Mouse (Mus musculus) liver, embryonic 13.5 days (tissue): ENCODE data around the gene Nr2f2. TPM values are rescaled to one million over a fixed set of nuclear protein-coding genes. Genes with fewer than 3 reads are reported as not detected.

Experiments
- ATAC-seq: fragments of 200-750 bp; cut with Nextera tagmentation; 2 replicates; pipeline ENCODE4 v1.8.0; 2017; ENCODE audit warnings: low read depth, mild to moderate bottlenecking, moderate number of reproducible peaks, moderate library complexity
- DNase-seq: peaks from one replicate; pipeline ENCODE4 v3.0.0; 2022
- H3K27ac ChIP-seq: fragments of 300-500 bp; sonication (generic); 2 replicates; pipeline ENCODE4 v1.5.1; 2015; ENCODE audit warnings: moderate library complexity, mild to moderate bottlenecking, inconsistent platforms
- H3K27me3 ChIP-seq: fragments of 300-500 bp; sonication (generic); 2 replicates; pipeline ENCODE4 v1.6.1; 2015; ENCODE audit warnings: mild to moderate bottlenecking, inconsistent platforms
- H3K36me3 ChIP-seq: fragments of 300-500 bp; sonication (generic); 2 replicates; pipeline ENCODE4 v1.6.1; 2015; ENCODE audit warnings: mild to moderate bottlenecking, inconsistent platforms
- H3K4me1 ChIP-seq: fragments of 300-500 bp; sonication (generic); replicated peaks from 2 replicates; pipeline ENCODE4 v1.6.1; 2015; ENCODE audit warnings: inconsistent platforms
- H3K4me2 ChIP-seq: fragments of 300-500 bp; sonication (generic); 2 replicates; pipeline ENCODE4 v1.6.1; 2015; ENCODE audit warnings: inconsistent platforms, mild to moderate bottlenecking, moderate library complexity
- H3K4me3 ChIP-seq: fragments of 300-500 bp; sonication (generic); replicated peaks from 2 replicates; pipeline ENCODE4 v1.5.1; 2015; ENCODE audit warnings: mild to moderate bottlenecking, inconsistent platforms
- H3K9ac ChIP-seq: fragments of 300-500 bp; sonication (generic); 2 replicates; pipeline ENCODE4 v1.6.1; 2015; ENCODE audit warnings: mild to moderate bottlenecking, inconsistent platforms
- H3K9me3 ChIP-seq: fragments of 300-500 bp; sonication (generic); replicated peaks from 2 replicates; pipeline ENCODE4 v1.6.1; 2016; ENCODE audit warnings: inconsistent platforms
- WGBS: fragments of 180-500 bp; shearing (Covaris S2); methylation state at CpG from one replicate; pipeline ENCODE4 v1.1.7; 2015; ENCODE audit not compliant: insufficient replicate concordance; 5-methylcytosine and 5-hydroxymethylcytosine counted together
- polyA plus RNA-seq: library from polyadenylated mRNA; unstranded; fragments of >200 nt; fragmentation: Nextera tagmentation; extraction: Ambion mirVana; gene quantifications from 2 replicates; pipeline ENCODE4 v1.2.1, GENCODE M21; 2015

Nr2f2 gene
- polyA plus RNA-seq, 1 experiment from 2014 or later: 10.2 TPM

DNA sequence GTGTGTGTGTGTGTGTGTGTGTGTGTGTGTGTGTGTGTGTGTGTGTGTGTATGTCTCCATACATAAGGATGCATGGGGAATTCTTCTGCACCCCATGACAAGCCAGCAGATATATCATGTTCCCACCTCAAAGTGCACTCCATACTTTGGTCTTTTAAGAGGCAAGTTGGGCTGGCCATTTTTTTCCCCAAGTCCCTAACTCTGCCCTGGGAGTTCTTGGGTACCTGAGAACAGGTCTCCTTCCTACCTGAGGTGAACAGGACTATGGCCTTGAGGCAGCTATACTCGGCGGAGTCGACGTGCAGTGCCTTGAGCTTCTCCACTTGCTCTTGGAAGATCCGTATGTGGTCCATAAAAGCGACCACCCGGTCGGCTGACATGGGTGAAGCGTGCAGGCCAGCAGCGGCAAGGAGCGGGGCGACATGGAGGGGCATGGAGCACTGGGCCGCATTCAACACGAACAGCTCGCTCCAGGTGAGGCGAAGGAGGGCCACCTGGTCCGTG is 9.0 kb downstream of the Nr2f2 start:
- H3K9me3 ChIP-seq: no peaks in the 10 kb centered on the region
- H3K4me2 ChIP-seq: peak overlapping the region; percentile 57
- H3K27me3 ChIP-seq: peaks cover 80% of the 10 kb centered on the region
- WGBS: 17% methylated on average over 17 of the region's 17 CpGs
- no peak for ATAC-seq
- peaks cover 8% of the 10 kb centered on the region for H3K4me1 ChIP-seq
- peak overlapping the region; percentile 75; the same call in 1 of the 2 replicates for H3K27ac ChIP-seq
- peak overlapping the region; percentile 62 for H3K4me3 ChIP-seq
- H3K9ac ChIP-seq: peak overlapping the region; percentile 73
- no peak for DNase-seq
- H3K36me3 ChIP-seq: 0 out of 2 replicates have a peak, but pooled peaks cover 6% of the 10 kb centered on the region

DNA sequence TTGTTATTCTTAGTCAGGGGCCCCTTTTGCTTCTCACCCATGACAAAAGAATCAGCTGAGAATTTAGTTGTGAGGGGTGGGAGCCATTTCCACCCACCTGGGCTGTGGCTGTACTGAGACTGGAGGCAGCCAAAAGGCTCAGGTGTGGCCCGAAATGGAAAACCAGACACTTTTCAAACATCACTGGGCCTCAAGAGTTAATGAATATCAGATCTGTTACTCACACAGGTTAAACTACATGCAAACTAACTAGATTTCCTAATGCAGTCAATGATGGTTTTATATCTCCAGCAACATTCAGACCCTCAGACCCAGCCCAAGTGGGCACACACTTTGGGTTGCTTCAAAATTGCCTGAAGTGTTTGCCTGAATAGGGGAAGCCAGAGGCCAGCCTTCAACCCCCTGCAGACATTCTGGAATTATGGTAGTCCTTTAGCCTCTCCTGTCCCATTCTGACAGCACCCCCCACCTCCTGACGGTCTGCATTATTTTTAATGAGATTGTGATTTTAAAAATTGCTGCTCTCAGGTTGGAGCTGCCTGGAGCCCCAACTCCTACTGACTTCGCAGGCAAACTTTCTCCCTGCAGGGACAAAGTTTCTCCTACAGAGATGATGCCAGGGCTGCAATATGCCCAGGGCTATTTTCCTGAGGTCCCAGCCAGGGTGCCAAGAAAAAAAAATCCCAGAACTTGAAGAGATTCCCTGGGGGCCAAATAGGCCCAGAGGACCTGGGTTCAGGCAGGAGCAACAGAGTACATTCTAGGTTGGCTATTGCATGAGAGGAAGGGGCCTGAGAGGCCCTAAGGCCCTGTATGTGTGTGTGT is 9.6 kb downstream of the Nr2f2 start:
- peaks cover 8% of the 10 kb centered on the region for H3K4me1 ChIP-seq
- no peaks in the 10 kb centered on the region for H3K9me3 ChIP-seq
- ATAC-seq: no peak
- H3K4me2 ChIP-seq: peak overlapping the region; percentile 57
- H3K4me3 ChIP-seq: peak overlapping the region; percentile 62
- peaks cover 79% of the 10 kb centered on the region for H3K27me3 ChIP-seq
- peak overlapping the region; percentile 73 for H3K9ac ChIP-seq
- peak overlapping the region; percentile 75; the same call in 1 of the 2 replicates for H3K27ac ChIP-seq
- 23% methylated on average over 3 of the region's 3 CpGs for WGBS
- DNase-seq: no peak
- H3K36me3 ChIP-seq: 0 out of 2 replicates have a peak, but pooled peaks cover 6% of the 10 kb centered on the region

DNA sequence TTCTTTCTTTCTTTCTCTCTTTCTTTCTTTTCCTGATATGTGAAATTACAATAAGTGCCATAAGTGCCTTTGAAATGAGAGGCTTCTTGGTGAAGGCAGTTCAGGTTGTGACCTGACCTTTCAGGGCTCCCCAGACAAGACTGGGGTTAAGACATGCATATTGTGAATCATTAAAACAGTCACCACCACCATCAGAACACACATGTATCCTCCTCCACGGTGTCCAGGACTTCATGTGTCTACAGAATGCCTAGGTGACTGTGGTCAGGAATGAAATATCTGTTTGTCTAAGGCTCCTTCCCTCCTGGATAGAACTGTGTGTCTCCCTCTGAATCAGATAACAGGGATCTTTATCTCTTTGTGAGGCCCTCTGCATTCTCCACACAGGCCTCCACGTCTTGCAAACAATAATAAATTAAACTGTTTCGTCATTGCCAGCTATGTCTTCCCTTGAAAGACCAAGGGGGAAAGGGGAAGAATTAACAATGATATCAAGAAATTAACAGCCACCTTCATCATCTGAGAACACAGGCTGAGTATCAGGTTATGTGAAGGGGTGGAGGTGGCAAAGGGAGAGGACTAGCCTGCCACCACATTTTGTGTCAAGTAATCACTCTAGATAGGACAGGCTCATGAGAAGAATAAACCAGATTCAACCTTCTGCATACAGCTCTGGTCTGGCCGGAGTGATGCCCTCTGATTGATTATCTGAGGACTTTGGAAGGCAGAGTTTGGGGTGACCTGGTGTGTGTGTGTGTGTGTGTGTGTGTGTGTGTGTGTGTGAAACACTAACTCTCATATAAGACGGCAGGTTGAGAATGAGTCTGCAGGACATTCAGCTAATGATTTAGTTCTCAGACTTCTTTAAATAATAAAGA is 10.6 kb downstream of the Nr2f2 start:
- H3K27ac ChIP-seq: peak overlapping the region; percentile 39; the same call in 1 of the 2 replicates
- peak overlapping the region; percentile 73 for H3K9ac ChIP-seq
- no peaks in the 10 kb centered on the region for H3K9me3 ChIP-seq
- H3K4me1 ChIP-seq: peaks cover 8% of the 10 kb centered on the region
- 26% methylated on average over 5 of the region's 5 CpGs for WGBS
- peak overlapping the region; percentile 57 for H3K4me2 ChIP-seq
- peak overlapping the region; percentile 62 for H3K4me3 ChIP-seq
- 0 out of 2 replicates have a peak, but pooled peaks cover 6% of the 10 kb centered on the region for H3K36me3 ChIP-seq
- ATAC-seq: 0 out of 2 replicates have a peak, but pooled peaks have one; percentile 30
- H3K27me3 ChIP-seq: peaks cover 78% of the 10 kb centered on the region
- DNase-seq: no peak

DNA sequence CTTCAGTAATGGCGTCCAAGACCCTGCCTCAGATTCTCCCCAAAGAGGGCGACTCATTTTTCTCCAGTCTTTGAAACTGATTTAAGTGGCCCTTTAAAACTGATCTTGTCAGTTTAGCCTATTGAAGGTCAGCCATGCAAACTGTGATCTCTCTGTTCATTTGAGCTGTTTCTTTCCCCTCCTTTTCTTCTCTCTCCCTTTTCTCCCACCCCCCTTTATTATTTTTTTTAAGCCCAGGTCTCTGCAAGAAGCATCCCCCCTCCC is 11.2 kb downstream of the Nr2f2 start:
- Histone ChIP-seq H3K27ac (no peak overlapping the region), H3K27me3 (peaks cover 78% of the 10 kb centered on the region)

DNA sequence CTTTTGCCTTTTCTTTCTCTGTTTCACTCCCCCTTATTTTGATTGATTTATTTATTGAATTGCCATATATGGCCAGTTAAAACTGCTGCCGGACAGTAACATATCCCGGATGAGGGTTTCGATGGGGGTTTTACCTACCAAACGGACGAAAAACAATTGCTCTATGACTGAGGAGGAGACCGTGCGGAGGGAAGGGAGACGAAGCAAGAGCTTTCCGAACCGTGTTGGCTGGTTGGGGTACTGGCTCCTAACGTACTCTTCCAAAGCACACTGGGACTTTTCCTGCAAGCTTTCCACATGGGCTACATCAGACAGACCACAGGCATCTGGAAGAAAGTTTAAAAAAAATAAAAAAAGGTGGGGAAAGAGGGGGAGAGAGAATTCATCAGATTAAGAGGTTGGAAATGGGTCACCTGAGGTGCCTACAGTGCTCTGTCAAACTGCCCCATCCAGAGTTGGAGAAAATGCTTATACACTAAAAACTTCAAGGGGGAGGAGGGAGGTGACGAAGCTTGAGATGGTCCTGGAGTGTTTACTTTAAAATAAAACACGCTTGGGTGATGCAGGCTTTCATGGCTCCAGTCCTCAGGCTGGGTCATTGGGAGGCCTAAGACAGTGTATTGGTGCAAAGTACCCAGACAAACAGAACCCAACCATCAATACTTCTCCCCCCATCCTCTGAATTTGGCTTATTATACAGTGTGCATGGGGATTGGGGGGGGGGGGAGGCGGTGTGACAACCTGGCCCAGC is 11.8 kb downstream of the Nr2f2 start:
- H3K27me3 ChIP-seq: peaks cover 78% of the 10 kb centered on the region
- H3K9ac ChIP-seq: peak overlapping the region; percentile 59
- H3K9me3 ChIP-seq: no peaks in the 10 kb centered on the region
- peaks cover 12% of the 10 kb centered on the region for H3K4me1 ChIP-seq
- 10% methylated on average over 14 of the region's 14 CpGs for WGBS
- DNase-seq: no peak
- H3K4me2 ChIP-seq: peak overlapping the region; percentile 57
- ATAC-seq: no peak
- H3K4me3 ChIP-seq: peak overlapping the region; percentile 62
- 0 out of 2 replicates have a peak, but pooled peaks cover 6% of the 10 kb centered on the region for H3K36me3 ChIP-seq
- H3K27ac ChIP-seq: peak overlapping the region; percentile 23

More for the DNA sequence above, 11.2 kb downstream of the Nr2f2 start:
- ATAC-seq: no peak
- peak overlapping the region; percentile 62 for H3K4me3 ChIP-seq
- no peak for DNase-seq
- H3K36me3 ChIP-seq: 0 out of 2 replicates have a peak, but pooled peaks cover 6% of the 10 kb centered on the region
- H3K4me2 ChIP-seq: peak overlapping the region; percentile 57
- H3K4me1 ChIP-seq: peaks cover 9% of the 10 kb centered on the region
- WGBS: 11% methylated on average over 2 of the region's 2 CpGs
- no peaks in the 10 kb centered on the region for H3K9me3 ChIP-seq
- H3K9ac ChIP-seq: peak overlapping the region; percentile 59; the same call in 1 of the 2 replicates

DNA sequence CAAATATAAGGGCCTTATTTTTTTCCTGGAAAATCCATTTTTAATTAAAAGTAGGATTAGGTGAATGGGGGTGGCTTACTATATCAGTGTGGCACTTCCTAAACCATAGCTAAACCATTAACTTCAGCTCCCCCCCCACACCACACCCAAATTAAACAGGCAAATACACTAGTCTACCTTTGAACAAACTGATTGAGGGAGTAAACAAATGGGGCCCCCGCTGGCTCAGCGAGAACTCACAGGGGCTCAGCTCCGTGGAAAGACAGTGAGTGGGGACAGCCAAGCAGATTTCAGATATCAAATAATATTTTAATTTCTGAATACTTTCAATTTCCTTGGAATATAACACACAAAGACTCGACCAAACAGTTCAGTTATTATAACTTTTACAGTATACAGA is 13.4 kb downstream of the Nr2f2 start:
- no peak overlapping the region for H3K27ac ChIP-seq
- H3K9me3 ChIP-seq: no peaks in the 10 kb centered on the region
- ATAC-seq (no peak), DNase-seq (no peak)
- H3K9ac ChIP-seq: no peak overlapping the region
- no peak overlapping the region for H3K4me3 ChIP-seq
- H3K27me3 ChIP-seq: peaks cover 78% of the 10 kb centered on the region
- peaks cover 12% of the 10 kb centered on the region for H3K4me1 ChIP-seq
- H3K4me2 ChIP-seq: peak overlapping the region; percentile 33; the same call in 1 of the 2 replicates
- H3K36me3 ChIP-seq: 0 out of 2 replicates have a peak, but pooled peaks cover 6% of the 10 kb centered on the region
- WGBS: 24% methylated on average over 4 of the region's 4 CpGs

DNA sequence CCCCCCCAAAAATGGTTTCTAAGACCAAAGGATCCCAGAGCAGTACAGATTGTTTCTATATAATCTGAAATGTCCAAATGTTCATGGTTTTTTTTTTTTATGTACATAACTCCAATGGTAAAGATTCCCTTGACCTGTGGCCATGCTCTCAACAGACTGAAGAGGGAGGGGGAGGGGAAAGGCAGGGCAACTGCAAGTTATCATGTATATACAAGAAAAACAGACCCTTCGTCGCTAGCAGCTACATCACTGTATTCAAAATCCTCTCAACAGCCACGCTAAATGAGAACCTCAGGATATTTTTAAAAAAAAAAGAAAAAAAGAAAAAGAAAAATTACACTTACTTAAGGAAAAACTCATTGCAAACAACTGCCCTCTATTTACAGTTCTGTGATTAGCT is 13.9 kb downstream of the Nr2f2 start:
- no peak overlapping the region for H3K9ac ChIP-seq
- H3K4me3 ChIP-seq: no peak overlapping the region
- H3K27me3 ChIP-seq: peaks cover 78% of the 10 kb centered on the region
- WGBS: 12% methylated on average over 3 of the region's 3 CpGs
- no peaks in the 10 kb centered on the region for H3K9me3 ChIP-seq
- H3K4me1 ChIP-seq: peaks cover 12% of the 10 kb centered on the region
- 0 out of 2 replicates have a peak overlapping the region, but pooled peaks have one; percentile 39 for H3K27ac ChIP-seq
- DNase-seq (no peak), ATAC-seq (no peak)
- peak overlapping the region; percentile 49 for H3K4me2 ChIP-seq
- 0 out of 2 replicates have a peak, but pooled peaks cover 2% of the 10 kb centered on the region for H3K36me3 ChIP-seq

DNA sequence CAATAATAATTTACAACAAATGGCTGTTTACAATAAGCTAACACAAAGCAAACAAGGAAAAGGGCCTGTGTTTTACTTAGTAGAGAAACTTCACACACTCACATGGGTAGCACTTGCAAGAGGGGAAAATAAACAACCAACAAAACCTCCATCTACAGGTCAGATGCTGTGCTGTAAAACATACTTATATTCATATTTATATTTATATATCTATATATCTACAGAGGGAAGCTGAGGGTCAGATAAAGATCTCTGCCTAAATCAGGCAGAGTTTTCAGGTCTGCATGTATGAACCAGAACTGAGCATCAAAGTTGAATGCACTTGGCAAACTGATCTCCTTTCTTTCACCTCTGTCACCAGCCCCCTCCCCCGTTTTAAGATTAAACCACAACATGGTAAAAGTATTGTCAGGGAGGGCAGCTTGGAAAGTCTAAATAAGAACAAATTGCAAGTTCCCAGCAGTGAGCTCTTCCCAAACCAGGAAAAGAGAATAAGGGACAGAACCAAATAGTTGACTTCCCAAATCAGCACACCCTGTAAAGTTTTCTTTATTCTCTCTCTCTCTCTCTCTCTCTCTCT is 14.5 kb downstream of the Nr2f2 start:
- Histone ChIP-seq H3K4me2 (peak overlapping the region; percentile 49), H3K4me1 (peaks cover 10% of the 10 kb centered on the region), H3K36me3 (no peaks in the 10 kb centered on the region), H3K9me3 (no peaks in the 10 kb centered on the region), H3K9ac (no peak overlapping the region; the same call in 1 of the 2 replicates), H3K4me3 (0 out of 2 replicates have a peak overlapping the region, but pooled peaks have one; percentile 49), H3K27me3 (peaks cover 78% of the 10 kb centered on the region), H3K27ac (peak overlapping the region; percentile 39; the same call in 1 of the 2 replicates)
- DNase-seq: no peak
- WGBS: 16% methylated on average over 1 of the region's 1 CpGs
- ATAC-seq: no peak

DNA sequence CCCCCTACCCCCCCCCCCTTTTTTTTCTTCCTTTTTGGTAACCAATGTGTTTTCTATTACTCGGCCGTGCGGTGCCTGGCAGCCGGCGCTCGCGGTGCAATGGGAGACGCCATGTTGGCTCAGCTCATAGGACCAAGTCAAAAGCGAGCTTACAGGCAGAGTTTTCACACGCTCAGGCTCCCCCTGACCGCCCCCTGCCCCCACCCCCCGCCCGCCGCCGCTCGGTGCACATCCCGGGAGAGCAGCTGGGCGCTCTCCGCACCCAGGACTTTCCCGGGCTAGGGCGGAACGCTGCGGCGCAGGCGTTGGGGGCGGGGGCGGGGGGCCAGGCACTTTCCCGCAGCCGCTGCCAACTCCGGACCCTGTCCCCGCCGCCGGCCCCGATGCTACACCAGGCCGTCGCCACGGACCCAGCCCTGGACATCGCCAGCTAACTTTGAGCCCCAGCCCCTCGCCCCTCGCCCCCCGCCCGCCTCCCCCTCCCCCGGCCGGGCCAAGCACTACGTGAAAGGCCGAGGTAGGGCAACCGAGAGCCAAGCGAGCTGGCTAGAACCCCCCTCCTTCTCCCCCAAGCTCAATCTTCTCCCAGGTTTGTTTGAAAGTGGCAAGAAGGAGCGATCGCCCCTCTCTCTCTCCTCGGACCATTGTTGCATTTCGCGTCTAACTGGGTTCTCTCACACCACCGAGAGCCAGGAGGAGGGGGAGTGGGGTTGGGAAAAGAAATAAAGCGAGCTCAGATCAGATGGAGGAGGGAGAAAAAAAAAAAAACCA is 15.6 kb downstream of the Nr2f2 start:
- Histone ChIP-seq H3K27me3 (peaks cover 78% of the 10 kb centered on the region), H3K4me2 (peak overlapping the region; percentile 49), H3K27ac (peak overlapping the region; percentile 69), H3K36me3 (no peaks in the 10 kb centered on the region), H3K9ac (peak overlapping the region; percentile 58), H3K9me3 (no peaks in the 10 kb centered on the region), H3K4me1 (peaks cover 5% of the 10 kb centered on the region), H3K4me3 (peak overlapping the region; percentile 49)
- ATAC-seq (peak; percentile 27), DNase-seq (no peak)
- WGBS: 2% methylated on average over 49 of the region's 55 CpGs
